Mouse (Mus musculus) forebrain, embryonic 16.5 days (tissue): ENCODE measurements around the gene Pdzd3. TPM values are rescaled to one million over a fixed set of nuclear protein-coding genes. Genes with fewer than 3 reads are reported as not detected.
"Not testable (repeated sequence)": the region's sequence is repeated elsewhere in the genome, so short reads cannot be mapped to it uniquely, and the experiment has no call there.

Experiments used
- ATAC-seq: fragments of 200-750 bp; cut with Nextera tagmentation; 2 replicates; pipeline ENCODE4 v1.8.0; 2017; ENCODE audit warnings: mild to moderate bottlenecking, moderate library complexity
- H3K27ac ChIP-seq: fragments of 300-500 bp; sonication (generic); 2 replicates; pipeline ENCODE4 v1.5.1; 2014; ENCODE audit warnings: low read length, control low read depth
- H3K27me3 ChIP-seq: fragments of 300-500 bp; sonication (generic); replicated peaks from 2 replicates; pipeline ENCODE4 v1.6.1; 2014; ENCODE audit warnings: low read length; ENCODE audit not compliant: control insufficient read depth, insufficient read depth
- H3K36me3 ChIP-seq: fragments of 300-500 bp; sonication (generic); 2 replicates; pipeline ENCODE4 v1.6.1; 2014; ENCODE audit not compliant: control insufficient read depth, insufficient read depth
- H3K4me1 ChIP-seq: fragments of 300-500 bp; sonication (generic); replicated peaks from 2 replicates; pipeline ENCODE4 v1.6.1; 2014; ENCODE audit warnings: low read length; ENCODE audit not compliant: control insufficient read depth, insufficient read depth
- H3K4me2 ChIP-seq: fragments of 300-500 bp; sonication (generic); 2 replicates; pipeline ENCODE4 v1.6.1; 2014; ENCODE audit warnings: mild to moderate bottlenecking, low read length, control low read depth
- H3K4me3 ChIP-seq: fragments of 300-500 bp; sonication (generic); replicated peaks from 2 replicates; pipeline ENCODE4 v1.5.1; 2014; ENCODE audit warnings: mild to moderate bottlenecking, low read length, control low read depth
- H3K9ac ChIP-seq: fragments of 300-500 bp; sonication (generic); replicated peaks from 2 replicates; pipeline ENCODE4 v1.6.1; 2014; ENCODE audit warnings: low read depth, low read length, control low read depth
- H3K9me3 ChIP-seq: fragments of 300-500 bp; sonication (generic); 2 replicates; pipeline ENCODE4 v1.6.1; 2016; ENCODE audit warnings: low read length; ENCODE audit not compliant: control insufficient read depth
- WGBS: fragments of 180-500 bp; shearing (Covaris S2); extraction: QIAGEN DNeasy Blood & Tissue Kit; methylation state at CpG from one replicate; pipeline ENCODE4 v1.1.7; 2014; 5-methylcytosine and 5-hydroxymethylcytosine counted together
- polyA plus RNA-seq: library from polyadenylated mRNA; unstranded; fragments of >200 nt; fragmentation: Nextera tagmentation; extraction: Ambion mirVana; gene quantifications from 2 replicates; pipeline ENCODE4 v1.2.1, GENCODE M21; 2015

Gene Pdzd3
- 0.53 and 0.73 TPM in 2 replicates for polyA plus RNA-seq

DNA sequence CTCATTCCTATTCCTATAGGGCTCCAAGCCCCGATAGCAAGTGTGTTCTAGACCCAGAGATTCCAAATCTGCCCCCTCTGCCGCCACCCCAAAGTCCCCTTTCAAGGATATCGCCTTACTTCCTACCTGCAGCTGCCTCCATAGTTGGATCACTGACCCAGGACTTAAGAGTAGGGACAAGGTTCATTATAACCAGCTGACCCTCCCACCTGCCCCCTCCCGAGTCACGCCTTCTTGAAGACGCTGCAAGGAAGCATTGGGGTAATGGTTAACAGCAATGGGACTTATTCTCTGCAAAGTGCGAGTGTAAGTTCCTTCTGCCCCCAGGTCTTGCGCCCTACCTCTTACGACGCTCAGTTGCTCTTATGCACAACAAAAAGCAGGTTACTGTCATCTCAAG, at the start of gene Pdzd3:
TSS of gene Pdzd3 (minus strand) at position 158 of the 400 bp plus-strand sequence.
- Histone ChIP-seq H3K9ac (no peak within 1 kb of the TSS), H3K9me3 (no peaks in the 10 kb centered on the region), H3K27me3 (no peaks in the 10 kb centered on the region), H3K4me2 (no peak within 1 kb of the TSS), H3K36me3 (no peaks in the 10 kb centered on the region), H3K4me3 (no peak within 1 kb of the TSS), H3K4me1 (peaks cover 33% of the 10 kb centered on the region), H3K27ac (no peak within 1 kb of the TSS)
- WGBS = 90% methylated on average over 10 of the region's 10 CpGs
- ATAC-seq = no peak

DNA sequence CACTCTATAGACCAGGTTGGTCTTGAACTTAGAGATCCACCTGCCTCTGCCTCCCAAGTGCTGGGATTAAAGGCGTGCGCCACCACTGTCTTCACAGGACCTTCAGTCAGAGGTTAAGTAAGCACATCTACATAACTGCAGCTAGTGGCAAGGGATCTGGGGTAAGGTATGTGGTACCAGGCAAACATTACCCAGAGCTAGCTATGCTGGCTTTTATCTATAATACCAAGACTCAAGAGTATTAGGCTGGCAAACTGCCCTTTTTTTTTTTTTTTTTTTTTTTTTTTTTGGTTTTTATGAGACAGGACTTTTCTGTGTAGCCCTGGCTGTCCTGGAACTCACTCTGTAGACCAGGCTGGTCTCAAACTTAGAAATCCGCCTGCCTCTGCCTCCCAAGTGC, 48.7 kb upstream of the Pdzd3 start:
- H3K27ac ChIP-seq, H3K27me3 ChIP-seq, H3K9ac ChIP-seq, H3K4me3 ChIP-seq, H3K4me2 ChIP-seq, H3K9me3 ChIP-seq, ATAC-seq: not testable (repeated sequence)
- 96% methylated on average over 3 of the region's 3 CpGs for WGBS
- H3K36me3 ChIP-seq = peaks cover 43% of the 10 kb centered on the region
- H3K4me1 ChIP-seq = peaks cover 13% of the 10 kb centered on the region

DNA sequence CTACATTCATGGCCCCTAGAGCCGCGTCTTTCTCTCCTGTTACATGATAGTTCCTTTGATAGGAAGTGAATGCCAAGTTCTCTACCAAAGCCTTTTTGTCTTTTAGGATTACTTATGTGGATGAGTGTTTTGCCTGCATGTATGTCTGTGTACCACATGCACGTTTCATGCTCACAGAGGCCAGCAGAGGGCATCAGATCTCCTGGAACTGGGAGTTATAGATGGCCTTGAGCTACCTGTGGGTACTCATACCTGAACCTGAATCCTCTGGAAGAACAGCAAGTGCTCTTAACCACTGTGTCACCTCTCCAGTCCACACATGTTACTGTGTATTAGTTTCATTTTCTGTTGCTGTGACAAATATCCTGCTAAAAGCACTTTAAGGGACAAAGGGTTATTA, 41.2 kb upstream of the Pdzd3 start:
- Histone ChIP-seq H3K36me3 (peaks cover 40% of the 10 kb centered on the region), H3K27me3 (no peaks in the 10 kb centered on the region), H3K9me3 (no peaks in the 10 kb centered on the region), H3K4me1 (peaks cover 12% of the 10 kb centered on the region), H3K27ac (no peak overlapping the region), H3K9ac (no peak overlapping the region), H3K4me2 (no peak overlapping the region), H3K4me3 (no peak overlapping the region)
- WGBS = 68% methylated on average over 3 of the region's 3 CpGs
- ATAC-seq = no peak

DNA sequence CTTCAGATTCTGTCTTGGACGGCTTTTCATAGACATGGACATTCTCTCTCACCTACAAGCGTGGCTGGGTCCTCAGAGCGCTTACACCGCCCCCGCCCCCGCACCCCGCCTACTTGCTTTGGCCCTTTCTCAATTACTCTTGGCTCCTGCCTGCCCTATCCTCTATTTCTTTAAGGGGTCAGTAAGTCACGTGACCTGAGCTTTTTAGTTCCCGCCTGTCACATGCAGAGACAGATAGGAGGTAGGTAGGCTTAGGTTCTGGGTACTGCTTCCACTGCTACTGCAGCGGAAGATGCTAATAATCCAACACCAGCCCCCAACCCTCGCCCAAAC, 37.7 kb upstream of the Pdzd3 start:
- Histone ChIP-seq H3K27ac (peak overlapping the region; percentile 41; the same call in 1 of the 2 replicates), H3K9me3 (no peaks in the 10 kb centered on the region), H3K9ac (peak overlapping the region; percentile 90; the same call in 1 of the 2 replicates), H3K4me3 (peak overlapping the region; percentile 70), H3K4me1 (peaks cover 26% of the 10 kb centered on the region), H3K36me3 (peaks cover 21% of the 10 kb centered on the region), H3K4me2 (peak overlapping the region; percentile 95), H3K27me3 (no peaks in the 10 kb centered on the region)
- 9% methylated on average over 11 of the region's 11 CpGs for WGBS
- ATAC-seq = no peak

DNA sequence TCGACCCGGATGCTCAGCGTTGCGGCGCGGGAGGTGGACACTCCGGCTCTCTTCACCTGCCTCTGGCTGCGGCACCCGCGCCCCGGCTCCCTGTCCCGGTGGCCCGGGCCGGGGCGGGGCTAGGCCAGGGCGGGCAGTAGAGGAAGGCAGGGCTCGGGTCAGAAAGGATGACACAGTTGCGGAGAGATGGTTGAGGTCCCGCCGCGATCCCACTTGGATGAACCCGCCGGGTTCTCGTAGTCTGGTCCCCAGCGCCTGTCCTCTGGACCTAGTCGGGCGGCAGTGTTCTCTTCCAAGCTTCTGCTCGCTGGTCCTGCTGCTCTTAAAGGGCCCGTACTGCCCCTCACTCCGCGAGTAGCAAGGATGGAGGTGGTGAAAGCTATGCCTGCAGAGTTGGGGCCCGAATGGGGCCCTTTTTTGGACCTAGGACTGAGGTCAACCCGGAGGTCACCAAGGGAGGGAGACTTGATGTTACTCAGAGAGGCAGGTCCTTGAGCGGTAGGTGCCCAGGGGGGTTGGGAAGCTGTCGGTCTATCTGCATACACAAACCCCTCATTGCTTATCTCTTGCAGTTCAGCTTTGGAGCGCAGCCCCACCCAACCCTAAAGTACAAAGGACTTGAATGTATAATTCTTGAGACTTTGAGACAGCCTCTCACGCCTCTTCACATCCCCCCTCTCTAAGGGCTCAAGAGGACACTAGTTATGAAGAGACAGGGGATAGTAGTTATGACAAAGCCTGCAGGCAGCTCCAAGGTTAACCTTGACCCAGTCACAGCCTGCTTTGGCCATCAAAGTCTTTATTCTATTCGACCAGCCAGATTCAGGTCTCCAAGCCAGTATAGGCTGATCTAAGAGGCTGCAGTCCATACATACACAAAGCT, 37.0 kb upstream of the Pdzd3 start, which contains the start of gene Abcg4:
TSS of gene Abcg4 (minus strand) at position 540 of the 883 bp plus-strand sequence.
- Histone ChIP-seq H3K27ac (peak within 1 kb of the TSS; percentile 51), H3K9me3 (no peaks in the 10 kb centered on the region), H3K4me3 (peak within 1 kb of the TSS; percentile 70), H3K4me2 (peak within 1 kb of the TSS; percentile 95), H3K9ac (peak within 1 kb of the TSS; percentile 90), H3K4me1 (peaks cover 26% of the 10 kb centered on the region), H3K36me3 (peaks cover 20% of the 10 kb centered on the region), H3K27me3 (no peaks in the 10 kb centered on the region)
- peak; percentile 71 for ATAC-seq
- WGBS = 3% methylated on average over 38 of the region's 38 CpGs

DNA sequence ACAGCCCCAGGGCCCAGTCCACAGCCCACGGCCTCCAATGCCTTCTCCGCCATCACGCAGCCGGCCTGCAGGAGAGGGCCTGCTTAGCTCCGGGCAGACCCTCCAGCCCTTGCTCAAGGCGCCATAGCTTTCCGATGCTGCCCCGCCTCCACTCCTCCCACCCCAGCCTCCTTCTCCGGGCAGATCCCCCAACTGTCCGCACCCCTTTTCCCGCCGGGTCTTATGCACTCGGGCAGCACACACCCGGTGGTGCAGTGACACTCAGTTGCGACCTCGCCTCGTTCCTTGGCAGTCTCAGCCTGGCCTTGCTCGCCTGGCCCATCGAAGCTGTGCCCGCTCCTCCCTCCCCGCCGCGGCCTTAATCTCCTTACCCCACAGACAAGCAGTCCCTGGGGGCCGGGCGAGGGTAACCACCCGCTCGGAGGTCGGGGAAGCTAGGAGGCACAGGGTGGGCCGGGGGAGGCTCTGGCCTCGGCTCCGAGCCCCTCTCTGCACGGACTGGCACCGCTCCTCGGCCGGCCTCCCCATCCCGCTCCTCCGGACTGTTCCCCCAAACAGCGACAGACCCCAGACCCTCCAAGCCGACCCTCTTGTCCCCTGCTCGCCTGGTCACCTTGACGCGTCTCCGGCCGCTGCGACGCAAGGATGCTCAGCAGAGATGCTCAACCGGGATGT, 36.3 kb upstream of the Pdzd3 start:
- peak overlapping the region; percentile 95 for H3K4me2 ChIP-seq
- H3K4me3 ChIP-seq = peak overlapping the region; percentile 70
- H3K36me3 ChIP-seq = peaks cover 13% of the 10 kb centered on the region
- H3K9ac ChIP-seq = peak overlapping the region; percentile 90
- no peaks in the 10 kb centered on the region for H3K27me3 ChIP-seq
- peak overlapping the region; percentile 51 for H3K27ac ChIP-seq
- no peaks in the 10 kb centered on the region for H3K9me3 ChIP-seq
- WGBS = under 1% methylated on average over 47 of the region's 47 CpGs
- peak; percentile 61 for ATAC-seq
- H3K4me1 ChIP-seq = peaks cover 26% of the 10 kb centered on the region

DNA sequence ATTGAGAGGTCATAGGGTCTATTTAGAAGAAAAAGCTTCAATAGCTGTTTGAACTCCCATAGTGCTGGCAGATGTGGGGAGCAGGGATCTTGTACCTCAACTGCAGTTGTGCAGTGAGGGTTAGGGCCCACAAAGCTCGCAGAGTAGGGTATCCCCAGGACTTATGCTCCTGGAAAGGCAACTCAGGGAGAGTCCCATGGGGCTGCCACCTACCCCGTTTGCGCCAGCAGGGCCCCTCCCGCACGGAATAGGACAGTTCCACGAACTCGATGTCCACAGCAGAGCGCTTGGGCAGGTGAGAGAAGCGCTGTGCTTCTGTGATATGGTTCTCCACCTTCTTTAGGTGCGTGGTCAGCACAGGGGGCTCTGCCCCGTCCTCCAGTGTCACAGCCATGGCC, 35.7 kb upstream of the Pdzd3 start:
- WGBS = 7% methylated on average over 11 of the region's 11 CpGs
- H3K4me2 ChIP-seq = peak overlapping the region; percentile 95

DNA sequence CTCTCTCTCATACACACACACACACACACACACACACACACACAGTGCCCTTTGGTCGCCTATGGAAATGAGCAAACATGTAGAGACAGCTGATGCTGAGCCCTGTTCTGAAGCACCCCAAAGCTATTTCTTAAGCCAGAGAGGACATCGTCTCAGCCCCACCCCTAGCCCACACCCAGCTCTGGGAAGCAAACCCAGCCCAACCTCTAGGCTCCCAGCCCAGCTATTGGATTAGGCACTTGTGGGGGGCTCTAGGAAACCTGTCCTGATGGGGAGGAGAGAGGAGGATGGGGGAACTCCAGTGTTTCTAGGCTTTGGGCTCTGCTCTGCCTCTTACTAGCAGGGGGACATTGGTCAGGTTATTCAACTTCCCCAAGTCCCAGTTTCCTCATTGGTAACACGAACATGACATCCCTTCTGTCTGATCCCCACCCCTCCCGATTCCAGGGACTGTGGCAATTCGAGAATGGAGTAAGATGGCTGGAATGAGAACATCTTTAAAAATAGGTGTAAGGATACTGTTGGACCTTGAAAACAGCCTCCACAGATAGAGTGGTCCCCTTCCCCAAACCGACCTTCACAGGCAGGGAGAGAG, 35.1 kb upstream of the Pdzd3 start:
- H3K4me1 ChIP-seq = peaks cover 26% of the 10 kb centered on the region

More for the DNA sequence above, 35.7 kb upstream of the Pdzd3 start:
- H3K9me3 ChIP-seq = no peaks in the 10 kb centered on the region
- H3K9ac ChIP-seq = peak overlapping the region; percentile 90
- H3K4me3 ChIP-seq = peak overlapping the region; percentile 70
- H3K36me3 ChIP-seq = peaks cover 10% of the 10 kb centered on the region
- H3K27me3 ChIP-seq = no peaks in the 10 kb centered on the region
- no peak overlapping the region for H3K27ac ChIP-seq
- ATAC-seq = peak; percentile 13
- H3K4me1 ChIP-seq = peaks cover 26% of the 10 kb centered on the region

DNA sequence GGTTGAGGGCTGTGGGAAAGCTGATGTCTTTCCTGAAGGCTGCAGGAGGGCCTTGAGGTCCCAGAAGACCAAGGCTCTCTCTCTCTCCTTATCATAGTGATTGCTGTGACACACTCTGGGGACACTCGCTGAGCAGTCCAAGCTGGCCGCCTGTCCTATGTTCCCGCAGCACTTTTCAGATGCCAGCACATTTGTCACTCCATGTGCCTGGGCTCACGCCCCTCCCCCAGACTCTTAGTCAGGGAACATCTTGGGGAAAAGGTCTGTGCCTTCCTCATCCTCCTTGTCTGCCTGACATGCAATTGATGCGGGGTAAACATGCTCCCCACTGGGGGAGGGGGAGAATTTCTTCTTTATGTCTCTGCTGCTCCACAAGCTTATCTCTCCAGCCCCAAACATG, 31.9 kb upstream of the Pdzd3 start:
- no peaks in the 10 kb centered on the region for H3K27me3 ChIP-seq
- peaks cover 14% of the 10 kb centered on the region for H3K4me1 ChIP-seq
- H3K36me3 ChIP-seq = peaks cover 6% of the 10 kb centered on the region; the same call in 1 of the 2 replicates
- no peak overlapping the region for H3K4me3 ChIP-seq
- WGBS = 77% methylated on average over 5 of the region's 5 CpGs
- no peak for ATAC-seq
- H3K9me3 ChIP-seq = no peaks in the 10 kb centered on the region
- H3K9ac ChIP-seq = no peak overlapping the region
- H3K27ac ChIP-seq = no peak overlapping the region
- no peak overlapping the region for H3K4me2 ChIP-seq

More for the DNA sequence above, 35.1 kb upstream of the Pdzd3 start:
- no peaks in the 10 kb centered on the region for H3K9me3 ChIP-seq
- H3K4me2 ChIP-seq = peak overlapping the region; percentile 95
- 12% methylated on average over 6 of the region's 6 CpGs for WGBS
- peak overlapping the region; percentile 27; the same call in 1 of the 2 replicates for H3K9ac ChIP-seq
- no peak overlapping the region for H3K27ac ChIP-seq
- ATAC-seq = no peak
- H3K27me3 ChIP-seq = no peaks in the 10 kb centered on the region
- peaks cover 8% of the 10 kb centered on the region for H3K36me3 ChIP-seq
- H3K4me3 ChIP-seq = peak overlapping the region; percentile 4
